Mouse (Mus musculus): ENCODE measurements around the gene Traf2.

Gene Traf2

DNA sequence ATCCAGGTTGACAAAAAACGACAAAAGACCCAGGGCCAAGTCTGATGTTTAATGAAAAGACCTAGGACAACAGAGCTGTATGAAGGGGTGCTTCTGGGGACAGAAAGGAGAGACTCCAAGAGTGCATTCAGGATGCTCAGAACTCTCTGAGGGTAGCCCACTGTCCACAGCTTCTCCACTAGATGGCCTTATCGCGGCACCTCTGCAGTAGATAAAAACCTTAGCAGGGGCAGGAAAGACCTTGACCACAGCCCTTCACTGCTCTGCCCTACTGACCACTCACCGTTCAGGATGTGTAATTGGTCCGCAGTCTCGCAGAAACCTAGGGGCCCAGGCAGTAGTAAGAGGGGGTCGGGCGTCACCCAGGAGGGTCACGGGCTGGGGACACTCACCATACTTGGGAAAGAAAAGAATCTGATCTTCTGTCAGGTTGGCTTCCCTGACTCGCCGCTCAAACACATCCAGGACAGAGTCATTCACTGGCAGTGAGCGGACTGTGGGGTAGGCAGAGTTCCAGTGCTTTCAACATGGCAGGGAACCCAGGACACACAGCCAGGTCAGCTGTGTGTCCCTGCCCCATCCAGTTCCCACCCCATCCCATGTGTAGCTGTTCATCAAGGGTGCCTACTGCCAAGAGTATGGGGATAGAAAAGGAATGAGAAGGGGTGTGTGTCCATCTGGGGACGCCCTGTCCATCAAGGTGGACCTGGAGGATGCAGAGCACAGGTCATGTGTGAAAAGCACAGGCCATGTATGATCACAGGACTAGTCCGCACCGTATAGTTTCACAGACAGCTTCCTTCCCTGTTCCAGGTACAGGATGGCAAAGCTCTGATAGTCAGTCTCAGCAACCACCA is 47.9 kb downstream of the Traf2 start:
- in situ Hi-C loops (cut with MboI): no loop called here

DNA sequence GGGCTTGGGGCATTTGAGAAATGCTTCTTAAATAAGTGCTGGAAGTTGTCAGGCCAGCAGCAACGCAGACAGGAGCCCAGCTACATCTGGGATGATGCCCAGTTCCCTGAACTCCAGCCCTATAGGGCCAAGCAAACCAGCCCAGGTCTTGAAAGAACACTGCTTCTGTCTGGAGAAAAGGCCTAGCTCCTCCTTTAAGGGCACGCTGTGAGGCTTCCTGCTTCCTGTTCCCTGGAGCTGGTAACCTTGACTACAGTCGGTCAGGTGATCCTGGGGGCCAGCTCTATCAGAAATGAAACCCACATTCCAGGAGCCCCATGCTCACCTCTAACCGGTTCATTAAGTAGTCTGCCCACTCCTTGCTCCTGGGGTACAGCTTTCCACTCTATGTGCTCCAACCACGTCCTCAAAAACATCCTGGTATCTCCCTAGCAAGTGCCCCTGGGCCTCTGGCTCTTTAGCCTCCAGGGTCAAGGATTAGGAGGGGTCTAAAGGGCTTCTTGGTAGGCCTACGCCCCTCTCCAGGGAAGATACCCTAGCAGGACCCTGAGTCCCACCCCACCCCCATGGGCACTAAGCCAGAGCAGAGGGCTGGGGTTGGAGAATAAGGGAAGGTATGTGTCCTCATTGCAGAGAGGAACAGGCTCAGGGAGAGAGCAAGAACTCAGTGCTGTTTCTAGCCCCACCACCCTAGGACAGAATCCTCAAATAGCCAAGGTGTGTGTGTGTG is 48.7 kb downstream of the Traf2 start:
- in situ Hi-C loops (cut with MboI): no loop called here

DNA sequence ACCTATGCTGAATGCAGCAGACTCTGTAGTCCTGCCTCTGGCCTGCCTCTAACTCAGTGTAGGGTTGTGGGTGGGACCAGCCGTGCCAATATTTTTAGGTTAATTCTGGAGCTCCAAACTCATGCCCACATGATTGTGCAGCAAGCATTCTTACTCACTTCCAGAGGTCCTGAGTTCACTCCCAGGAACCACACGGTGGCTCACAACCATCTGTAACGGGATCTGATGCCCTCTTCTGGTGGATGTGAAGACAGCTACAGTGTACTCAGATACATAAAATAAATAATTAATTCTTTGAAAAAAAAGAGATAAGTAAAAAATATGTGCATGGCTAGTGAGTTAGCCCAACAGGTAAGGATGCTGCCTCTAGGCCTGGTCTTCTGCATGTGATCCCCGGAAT is 50.3 kb downstream of the Traf2 start:
- in situ Hi-C loops (cut with MboI): no loop called here

GRCm38 (mm10) chr2:25493476-25493961 is 53.2 kb downstream of the Traf2 start, which contains the start of gene Lcn12:
Lcn12 (minus strand) TSS chr2:25493911.
- in situ Hi-C loops (cut with MboI): no loop called here

DNA sequence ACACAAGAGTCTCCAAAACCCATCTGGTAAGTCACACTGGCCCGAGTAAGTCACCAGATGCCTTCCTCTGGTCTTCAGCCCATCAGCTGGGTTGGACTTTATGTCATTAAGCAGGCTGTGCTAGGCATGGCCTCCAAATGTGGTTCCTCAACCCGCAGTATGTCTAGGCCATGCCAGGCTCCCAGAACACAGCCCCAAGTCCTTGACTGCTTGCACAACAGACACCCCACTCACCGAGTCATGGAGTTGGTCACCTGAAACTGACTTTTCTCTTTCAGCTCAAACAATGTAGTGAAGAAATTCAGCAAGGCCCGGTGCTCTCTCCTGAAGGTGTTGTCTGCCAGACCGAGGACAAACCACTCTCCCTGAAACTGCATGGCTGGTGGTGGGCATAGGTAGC is 53.8 kb downstream of the Traf2 start:
- in situ Hi-C loops (cut with MboI): no loop called here

- in situ Hi-C loops (cut with MboI): no loop called here
Observed at GRCm38 (mm10) chr2:25488671-25489068, 58.1 kb downstream of the Traf2 start.

DNA sequence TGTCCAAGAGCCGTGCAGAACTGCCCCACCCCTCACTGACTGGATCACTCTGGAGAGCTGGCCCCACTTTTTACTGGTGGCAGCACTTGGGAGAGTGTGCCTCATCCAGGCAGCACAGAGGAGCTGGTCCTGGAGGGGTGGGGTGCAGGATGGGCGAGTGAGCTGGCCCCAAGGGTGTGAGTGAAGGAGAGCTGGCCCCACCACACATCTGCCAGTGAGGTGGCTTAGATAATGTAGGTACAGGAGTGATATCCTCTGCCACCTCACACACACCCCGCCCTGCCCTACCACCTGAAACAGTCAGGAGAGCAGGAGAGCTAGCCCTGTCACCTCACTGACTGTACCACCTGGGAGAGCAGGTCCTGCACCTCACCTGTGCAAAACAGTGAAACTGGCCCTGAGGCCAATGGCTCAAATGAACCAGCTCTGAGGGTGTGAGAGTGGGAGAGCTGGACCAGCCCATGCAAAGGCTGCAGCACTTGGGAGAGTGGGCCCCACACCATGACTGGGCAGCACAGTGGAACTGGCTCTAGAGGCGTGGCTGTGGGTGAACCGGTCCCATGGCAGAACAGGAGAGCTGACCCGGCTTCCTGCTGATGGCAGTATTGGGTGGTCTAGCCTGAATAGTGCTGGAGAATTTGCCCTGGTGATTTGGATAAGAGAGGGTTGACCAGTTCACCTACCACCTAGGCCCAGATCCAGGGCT is 58.6 kb downstream of the Traf2 start:
- in situ Hi-C loops (cut with MboI): no loop called here

DNA sequence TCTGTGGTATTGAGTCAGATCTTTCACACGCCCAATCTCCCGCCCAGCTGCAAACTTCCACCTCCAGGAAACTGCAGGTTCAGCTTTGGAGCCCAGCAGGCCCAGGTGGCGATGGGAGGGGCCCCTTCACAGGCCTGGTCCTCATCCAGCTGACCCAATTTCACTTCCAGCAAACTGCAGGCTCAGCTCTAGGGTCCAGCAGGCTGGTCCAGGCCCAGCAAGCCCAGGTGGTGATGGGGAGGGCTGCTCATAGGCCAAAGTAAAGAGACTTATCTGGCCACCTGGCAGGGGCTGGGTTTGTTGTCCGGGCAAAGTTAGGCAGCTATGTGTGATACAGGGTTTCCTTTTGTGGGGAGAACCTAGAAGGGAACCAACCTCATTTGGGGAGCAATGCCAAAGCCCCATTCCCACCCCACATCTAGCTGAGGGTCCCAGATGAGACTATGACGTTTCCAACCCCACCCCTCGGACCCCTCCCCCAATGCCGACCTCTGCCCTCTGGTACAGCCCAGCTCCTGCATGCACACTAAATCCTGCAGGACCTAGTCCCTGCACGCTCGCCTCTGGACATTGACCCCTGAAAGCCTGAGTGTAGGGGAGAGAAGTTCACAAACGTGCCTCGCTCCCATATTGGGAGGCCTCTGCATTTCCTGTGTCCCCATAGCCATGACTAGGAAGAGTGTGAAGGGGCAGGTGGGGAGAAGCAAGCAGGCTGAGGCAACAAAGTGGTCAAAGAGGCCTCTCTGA is 61.7 kb downstream of the Traf2 start:
- in situ Hi-C loops (cut with MboI): no loop called here

DNA sequence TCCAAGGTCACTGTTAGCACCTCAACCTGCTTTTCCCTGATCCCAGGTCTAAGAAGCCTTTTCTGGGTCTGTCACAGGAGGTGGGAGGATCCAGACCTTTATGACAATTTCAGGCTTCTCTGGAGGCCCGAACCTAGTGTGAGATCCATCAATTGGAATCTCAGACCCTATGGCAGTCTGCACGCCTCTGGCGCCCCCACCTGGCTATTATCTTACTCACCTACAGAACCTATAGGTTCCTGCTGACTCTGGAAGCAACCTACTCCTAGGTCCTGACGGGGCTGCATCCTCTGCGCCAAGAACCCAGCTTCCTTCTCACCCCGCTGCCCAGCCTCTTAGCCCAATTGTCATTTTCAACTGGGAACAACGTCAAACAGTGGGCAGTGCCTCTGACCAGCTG is 63.8 kb downstream of the Traf2 start:
- in situ Hi-C loops (cut with MboI): no loop called here

GRCm38 (mm10) chr2:25480541-25480940 is 66.2 kb downstream of the Traf2 start:
- in situ Hi-C loops (cut with MboI): no loop called here

DNA sequence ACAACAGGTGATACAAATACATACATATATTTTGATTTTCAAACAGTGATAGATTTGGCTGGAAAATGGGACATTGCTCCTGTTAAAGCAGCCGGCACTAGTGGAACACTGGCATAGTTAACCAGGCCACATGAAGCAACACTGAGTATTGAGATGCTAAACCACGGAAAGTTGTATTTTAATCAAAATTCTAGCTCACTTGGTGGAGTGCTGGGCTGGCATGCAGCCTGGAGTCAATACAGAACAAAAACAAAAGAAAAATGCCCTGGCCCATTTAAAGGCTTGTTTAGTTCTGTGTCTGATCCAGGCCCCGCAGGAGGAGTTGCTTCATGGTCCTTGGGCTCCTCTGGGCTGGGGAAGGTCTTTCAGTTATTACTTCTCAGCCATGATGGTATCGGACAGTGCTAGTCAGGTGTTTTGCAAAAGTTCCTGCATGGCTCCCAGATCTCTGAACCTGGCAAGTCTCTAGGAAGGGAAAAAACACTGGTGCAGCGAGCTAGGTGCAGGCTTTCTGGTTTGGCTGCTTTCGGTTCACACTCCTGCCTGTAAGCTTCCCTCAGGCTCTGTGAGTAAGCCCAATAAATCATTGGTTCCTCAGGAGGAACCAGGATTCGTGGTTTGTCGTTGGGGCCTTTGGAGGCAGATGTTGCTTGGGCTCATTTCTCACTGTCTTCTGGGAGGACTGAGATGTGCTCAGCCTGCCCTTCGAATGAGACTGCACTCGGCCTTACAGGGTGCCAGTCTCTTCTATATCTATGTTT is 67.0 kb downstream of the Traf2 start:
- in situ Hi-C loops (cut with MboI): no loop called here

DNA sequence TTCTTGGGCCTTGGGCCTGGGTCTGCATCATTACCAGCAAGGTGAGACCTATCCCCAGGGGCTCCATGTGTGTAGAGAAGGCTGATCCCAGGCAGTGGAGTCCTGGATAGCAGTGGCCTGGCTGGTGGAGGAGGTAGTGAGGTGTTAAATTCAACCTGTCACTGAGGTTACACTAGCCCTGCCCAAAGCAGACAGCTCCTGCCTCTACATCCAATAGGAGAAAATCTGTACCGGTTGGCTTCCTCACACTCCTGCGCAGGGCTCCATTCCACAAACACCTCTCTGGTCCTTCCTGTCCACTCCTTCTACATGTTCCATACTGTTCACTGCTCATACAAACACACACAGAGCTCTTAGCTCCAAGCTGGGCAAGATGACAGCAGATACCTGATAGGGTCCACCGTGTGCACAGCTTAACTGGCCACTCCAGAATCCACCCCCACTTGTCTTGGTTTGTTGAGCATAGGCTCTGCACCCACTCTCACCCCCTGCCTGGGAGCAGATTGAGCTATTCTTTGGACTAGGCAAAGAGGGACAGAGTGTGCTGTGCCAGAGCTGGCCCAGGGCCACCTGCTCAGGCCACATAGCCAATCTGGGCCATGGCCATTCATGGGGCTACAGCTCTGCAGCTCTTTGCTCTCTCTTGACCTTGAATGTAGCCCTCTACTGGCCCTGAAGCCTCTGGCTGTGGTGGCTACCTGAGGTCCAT is 68.6 kb downstream of the Traf2 start:
- in situ Hi-C loops (cut with MboI): no loop called here

GRCm38 (mm10) chr2:25477541-25477940 is 69.2 kb downstream of the Traf2 start:
- in situ Hi-C loops (cut with MboI): no loop called here

DNA sequence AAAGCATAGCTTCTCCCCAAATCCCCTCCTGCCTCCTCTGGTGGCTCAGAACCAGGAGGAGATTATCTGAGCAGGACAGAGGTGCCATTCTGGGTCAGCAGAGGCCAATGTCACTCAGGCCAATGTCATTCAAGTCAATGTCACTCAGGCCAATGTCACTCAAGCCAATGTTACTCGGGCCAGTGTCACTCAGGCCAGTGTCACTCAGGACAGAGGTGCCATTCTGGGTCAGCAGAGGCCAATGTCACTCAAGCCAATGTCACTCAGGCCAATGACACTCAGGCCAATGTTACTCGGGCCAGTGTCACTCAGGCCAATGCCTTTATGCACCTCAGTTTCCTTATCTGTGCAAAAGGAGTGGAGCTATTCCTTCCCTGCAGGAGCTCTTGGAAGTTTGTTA is 74.2 kb downstream of the Traf2 start:
- in situ Hi-C loops (cut with MboI): no loop called here

GRCm38 (mm10) chr2:25469969-25470368 is 76.8 kb downstream of the Traf2 start, which contains the start of gene Ptgds:
Ptgds (minus strand) TSS chr2:25470046.
- in situ Hi-C loops (cut with MboI): no loop called here

- in situ Hi-C loops (cut with MboI): no loop called here
Observed at GRCm38 (mm10) chr2:25468962-25469915, 77.5 kb downstream of the Traf2 start.
